Mouse (Mus musculus) gonadal fat pad, adult 2 months (tissue): ENCODE results near the gene Rpl23. TPM values are rescaled to one million over a fixed set of nuclear protein-coding genes. Genes with fewer than 3 reads are reported as not detected.

Experiments
- polyA plus RNA-seq: library from polyadenylated mRNA; depleted of rRNA; stranded (reverse); fragments of >200 nt; gene quantifications from 2 replicates; pipeline ENCODE4 v1.2.3, GENCODE M21; 2012; rRNA removed

Gene Rpl23
- polyA plus RNA-seq, 1 experiment, result 161 TPM

Other genes with a start within 250 kb of the Rpl23 start
- gene Srcin1, start 206.3 kb downstream of the Rpl23 start, polyA plus RNA-seq, result 0.77 and 1.2 TPM in 2 replicates
- 0.51 and 0.62 TPM in 2 replicates for gene Epop, start 152.7 kb downstream of the Rpl23 start, polyA plus RNA-seq
- gene Mllt6, start 119.0 kb downstream of the Rpl23 start, polyA plus RNA-seq, result 24.5 and 28.8 TPM in 2 replicates
- gene Cisd3, start 96.6 kb downstream of the Rpl23 start, polyA plus RNA-seq, result 54.1 and 83.1 TPM in 2 replicates
- gene Pcgf2, start 81.9 kb downstream of the Rpl23 start, polyA plus RNA-seq, result 33.7 and 43.8 TPM in 2 replicates
- 327 and 453 TPM in 2 replicates for gene Psmb3, start 79.0 kb downstream of the Rpl23 start, polyA plus RNA-seq
- 16.5 and 17.9 TPM in 2 replicates for gene Pip4k2b, start 37.7 kb downstream of the Rpl23 start, polyA plus RNA-seq
- gene Cwc25, start 15.9 kb downstream of the Rpl23 start, polyA plus RNA-seq, result 8.3 and 8.7 TPM in 2 replicates
- gene 1700001P01Rik, start 6.5 kb downstream of the Rpl23 start, polyA plus RNA-seq, result 0.70 TPM in 1 of 2 replicates, not detected in the other
- 106 and 107 TPM in 2 replicates for gene Lasp1, start 16.6 kb upstream of the Rpl23 start, polyA plus RNA-seq
- 1.3 and 2.1 TPM in 2 replicates for gene B230217C12Rik, start 58.3 kb upstream of the Rpl23 start, polyA plus RNA-seq
- gene Fbxo47, start 101.7 kb upstream of the Rpl23 start, polyA plus RNA-seq, result 0.39 and 1.2 TPM in 2 replicates
- gene Plxdc1, start 204.0 kb upstream of the Rpl23 start, polyA plus RNA-seq, result 5.6 and 9.0 TPM in 2 replicates
- 2.1 and 2.2 TPM in 2 replicates for gene Arl5c, start 213.7 kb upstream of the Rpl23 start, polyA plus RNA-seq
- 9.0 and 13.8 TPM in 2 replicates for gene Cacnb1, start 240.6 kb upstream of the Rpl23 start, polyA plus RNA-seq
- gene Rpl19, start 244.3 kb upstream of the Rpl23 start, polyA plus RNA-seq, result 1,005 and 1,089 TPM in 2 replicates